Mouse (Mus musculus) gastrocnemius, adult 18-20 months (tissue): Measurements from ENCODE around the gene Sult5a1. TPM values are rescaled to one million over a fixed set of nuclear protein-coding genes. Genes with fewer than 3 reads are reported as not detected.
A peak's percentile ranks its signal among the peaks of the same experiment; 100 is the strongest.
"Not testable (repeated sequence)": the region's sequence is repeated elsewhere in the genome, so short reads cannot be mapped to it uniquely, and the experiment has no call there.

Source experiments
- DNase-seq: peaks from one replicate; pipeline ENCODE4 v3.0.0; 2021; ENCODE audit warnings: low spot score
- total RNA-seq, 2 experiments: library from RNA; stranded (reverse); gene quantifications; 2 replicates each; pipeline ENCODE4 v1.2.3; 2021

Sult5a1 gene
- total RNA-seq, 2 experiments from 2014 or later = 1.7 to 2.2 TPM

DNA sequence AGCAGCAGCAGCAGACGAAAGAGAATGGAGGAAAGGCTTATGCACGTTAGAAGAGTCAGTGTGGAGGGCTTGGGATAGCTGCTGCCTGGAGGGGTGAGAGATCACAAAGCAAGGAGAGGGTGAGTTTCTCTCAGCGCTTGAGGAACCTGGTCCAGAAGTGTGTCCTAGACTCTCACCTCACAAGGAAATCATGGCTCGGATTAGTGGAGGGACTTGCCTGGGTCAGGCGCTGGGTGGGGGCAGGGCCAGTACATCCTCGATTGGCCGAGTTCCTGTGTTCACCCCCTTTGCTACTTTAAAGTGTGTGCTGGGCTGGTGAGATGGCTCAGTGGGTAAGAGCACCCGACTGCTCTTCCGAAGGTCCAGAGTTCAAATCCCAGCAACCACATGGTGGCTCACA lies 22.3 kb downstream of the Sult5a1 start:
- DNase-seq = no peak

DNA sequence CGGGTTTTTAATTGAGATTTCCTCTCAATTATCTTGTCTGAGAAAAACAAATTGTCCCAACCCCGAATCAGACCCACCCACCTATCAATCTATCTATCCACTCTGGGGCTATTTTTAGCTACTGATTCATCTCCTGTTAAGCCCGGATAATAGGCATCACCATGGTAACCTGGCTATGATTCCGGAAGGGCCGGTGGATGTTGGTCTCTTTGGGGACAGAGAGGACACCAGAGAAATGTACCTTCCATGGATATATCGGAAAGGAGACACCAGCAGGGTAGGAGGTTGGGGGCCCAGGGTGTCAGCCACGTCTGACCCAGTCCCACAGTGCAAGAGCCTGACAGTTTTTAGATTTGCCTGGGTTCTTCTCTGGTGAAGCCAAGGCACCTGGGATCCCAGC lies 22.7 kb downstream of the Sult5a1 start:
- no peak for DNase-seq

DNA sequence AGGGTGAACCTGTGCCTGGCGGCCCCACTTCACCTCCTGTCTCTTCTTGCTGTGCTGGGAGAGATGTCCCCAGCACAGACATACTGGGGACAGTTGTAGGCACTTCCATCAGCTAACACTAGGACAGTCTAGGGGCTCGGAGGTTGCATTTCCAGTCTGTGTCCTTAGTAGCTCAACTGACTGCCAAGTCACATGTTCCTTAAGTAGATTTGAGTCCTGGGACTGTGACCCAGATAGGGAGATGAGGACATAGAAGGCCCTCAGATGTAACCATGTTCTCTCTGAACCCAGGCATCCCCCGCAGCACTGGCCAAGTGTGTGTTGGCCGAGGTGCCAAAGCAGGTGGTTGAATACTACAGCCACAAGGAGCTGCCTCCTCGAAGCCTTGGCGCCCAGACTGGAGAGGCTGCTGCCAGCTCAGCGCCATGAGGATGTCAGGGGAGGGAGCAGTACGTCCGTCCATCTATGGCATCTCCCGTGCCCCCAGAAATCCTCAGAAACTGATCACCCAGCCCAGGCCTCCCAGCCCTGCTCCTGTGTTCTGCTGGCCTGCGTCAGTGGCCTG lies 23.9 kb downstream of the Sult5a1 start:
- no peak for DNase-seq

DNA sequence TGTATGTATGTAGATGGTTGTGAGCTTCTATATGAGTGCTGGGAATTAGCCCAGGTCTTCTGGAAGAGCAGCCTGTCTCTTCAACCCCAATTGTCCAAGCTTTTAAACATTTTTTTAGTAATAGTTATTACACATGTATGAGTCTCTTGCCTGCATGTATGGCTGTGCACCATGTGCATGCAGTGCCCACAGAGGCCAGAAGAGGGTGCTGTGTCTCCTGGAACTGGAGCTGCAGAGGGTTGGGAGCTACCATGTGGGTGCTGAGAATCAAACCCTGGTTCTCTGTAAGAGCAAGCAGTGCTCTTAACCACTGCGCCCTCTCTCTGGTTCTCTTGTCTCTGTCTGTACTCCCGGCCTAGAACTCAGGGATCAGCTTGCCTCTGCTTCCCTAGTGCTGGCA lies 25.2 kb downstream of the Sult5a1 start:
- DNase-seq = no peak

DNA sequence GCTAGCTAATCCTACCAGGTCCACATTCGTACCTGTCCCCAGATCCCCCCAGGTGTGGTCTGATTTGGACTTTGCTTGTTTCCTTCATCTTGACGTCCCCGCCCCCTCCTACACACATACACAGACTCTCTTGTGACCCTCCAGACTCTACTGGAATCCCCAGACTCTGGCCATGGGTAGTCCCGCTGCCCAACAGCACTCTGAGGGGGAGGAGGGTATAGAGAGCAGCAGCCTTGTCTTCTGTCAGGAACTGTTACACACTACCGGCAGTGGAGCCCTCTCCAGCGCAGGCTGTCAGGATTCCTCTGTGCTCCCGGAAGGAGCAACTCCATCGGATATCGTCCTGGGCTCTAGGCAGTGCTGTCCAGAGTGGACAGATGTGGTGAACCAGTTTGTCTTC lies 27.1 kb downstream of the Sult5a1 start:
- DNase-seq = no peak

DNA sequence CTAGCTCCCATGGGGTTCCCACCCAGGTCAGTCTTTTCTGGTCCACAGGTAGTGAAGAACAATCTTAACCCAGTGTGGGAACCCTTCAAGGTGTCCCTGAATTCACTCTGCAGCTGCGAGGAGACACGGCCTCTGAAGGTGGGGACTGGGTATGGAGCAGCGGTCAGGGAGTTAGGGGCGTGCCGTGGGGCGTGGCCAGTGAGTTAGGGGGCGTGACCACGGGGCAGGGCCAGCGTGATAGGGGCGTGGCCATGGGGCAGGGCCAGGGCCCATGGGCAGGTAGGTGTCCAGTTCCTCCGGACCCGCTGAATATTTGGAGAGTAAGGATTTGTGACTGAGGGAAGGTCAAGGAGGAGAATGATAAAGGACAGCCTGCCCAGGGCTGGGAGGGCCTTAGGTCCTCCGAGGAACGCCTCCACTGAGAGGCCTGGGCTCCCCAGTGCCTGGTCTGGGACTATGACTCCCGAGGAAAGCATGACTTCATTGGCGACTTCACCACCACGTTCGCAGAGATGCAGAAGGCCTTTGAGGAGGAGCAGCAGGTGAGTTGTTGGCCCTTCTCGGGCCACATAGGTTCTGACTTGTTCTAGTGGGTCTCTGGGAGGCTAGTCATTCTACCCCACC lies 31.8 kb downstream of the Sult5a1 start:
- no peak for DNase-seq

DNA sequence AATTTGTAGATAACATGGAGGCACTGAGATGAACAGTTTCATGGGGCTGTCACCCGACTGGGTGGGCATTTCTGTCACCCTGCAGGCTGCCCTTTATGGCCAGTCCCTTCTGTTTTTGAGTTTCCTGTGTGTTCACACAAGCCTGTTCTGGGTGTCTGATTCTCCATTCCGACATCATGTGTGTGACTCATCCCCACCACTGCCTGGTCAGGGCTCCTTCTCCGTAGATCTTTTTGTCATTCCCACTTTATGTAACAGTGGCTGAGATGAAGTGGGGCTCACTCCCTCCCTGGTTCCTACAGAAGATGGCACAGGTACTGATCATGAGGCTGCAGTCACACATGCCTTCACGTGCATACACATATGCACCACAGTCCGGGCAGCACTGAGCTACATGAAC lies 35.4 kb downstream of the Sult5a1 start:
- DNase-seq = no peak

DNA sequence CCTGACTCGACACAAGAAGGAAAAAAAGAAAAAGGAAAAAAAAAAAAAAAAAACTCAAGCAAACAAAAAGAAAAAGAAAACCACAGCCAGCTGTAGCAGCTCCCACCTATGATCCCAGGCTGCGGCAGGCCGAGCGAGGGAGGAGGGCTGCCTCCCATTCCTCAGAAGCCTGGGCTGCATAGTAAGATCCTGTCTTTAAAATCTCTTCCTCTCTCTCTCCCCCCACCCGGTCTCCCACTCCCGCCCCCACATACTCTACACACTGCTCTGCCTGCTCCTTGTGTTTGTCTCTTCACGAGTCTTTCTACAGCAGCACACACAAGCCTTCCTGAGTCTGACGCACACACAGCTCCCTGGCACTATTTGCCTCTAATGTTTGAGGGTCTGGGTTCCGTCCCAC lies 36.1 kb downstream of the Sult5a1 start:
- no peak for DNase-seq

DNA sequence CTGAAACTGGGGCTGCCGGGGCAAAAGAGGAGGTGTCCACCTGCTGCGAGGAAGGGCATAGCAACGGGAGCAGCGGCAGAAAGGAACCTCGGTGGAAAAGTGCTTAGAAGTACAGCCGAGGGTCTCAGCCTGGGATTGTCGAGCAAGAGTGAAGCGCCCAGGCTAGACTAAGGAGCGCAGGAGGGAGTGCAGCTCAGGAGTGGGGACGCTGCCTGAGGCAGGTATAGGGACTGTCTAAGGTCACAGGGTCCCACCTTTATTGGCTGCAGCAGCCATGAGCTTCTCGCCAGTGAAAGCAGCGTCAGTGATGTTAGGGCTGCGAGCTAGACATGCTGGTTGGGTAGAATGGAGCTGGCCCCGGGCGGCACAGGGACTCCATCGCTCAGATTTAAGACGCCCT lies 40.4 kb downstream of the Sult5a1 start:
- no peak for DNase-seq

DNA sequence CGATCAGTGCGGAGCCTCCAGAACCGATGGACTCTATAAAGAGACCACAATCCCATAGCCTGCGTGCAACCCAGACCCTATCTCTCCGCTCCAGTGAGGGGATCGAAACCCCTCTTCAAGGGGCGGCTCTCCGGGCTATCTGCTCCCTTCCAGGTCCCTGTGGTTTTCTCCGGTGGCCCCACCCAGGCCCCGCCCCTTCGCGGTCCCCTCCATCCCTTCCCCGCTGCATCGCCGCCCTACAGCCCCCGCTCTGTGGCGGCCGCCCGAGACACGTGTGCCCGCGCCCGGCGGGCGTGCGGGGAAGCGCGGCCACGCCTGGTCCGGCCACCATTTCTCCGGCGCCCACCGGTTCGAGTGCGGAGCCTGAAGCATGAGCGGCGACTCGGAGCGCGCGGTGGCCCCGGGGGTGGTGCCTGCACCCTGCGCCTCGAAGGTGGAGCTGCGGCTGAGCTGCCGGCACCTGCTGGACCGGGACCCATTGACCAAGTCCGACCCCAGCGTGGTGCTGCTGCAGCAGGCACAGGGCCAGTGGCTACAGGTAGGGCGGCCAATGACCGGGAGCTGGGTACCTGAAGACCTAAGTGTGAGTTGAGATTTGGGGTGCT lies 40.9 kb downstream of the Sult5a1 start, which contains the start of gene Cpne7:
Gene Cpne7, plus strand, starts transcription at position 248 of the 605 bp plus-strand sequence.
- no peak for DNase-seq

DNA sequence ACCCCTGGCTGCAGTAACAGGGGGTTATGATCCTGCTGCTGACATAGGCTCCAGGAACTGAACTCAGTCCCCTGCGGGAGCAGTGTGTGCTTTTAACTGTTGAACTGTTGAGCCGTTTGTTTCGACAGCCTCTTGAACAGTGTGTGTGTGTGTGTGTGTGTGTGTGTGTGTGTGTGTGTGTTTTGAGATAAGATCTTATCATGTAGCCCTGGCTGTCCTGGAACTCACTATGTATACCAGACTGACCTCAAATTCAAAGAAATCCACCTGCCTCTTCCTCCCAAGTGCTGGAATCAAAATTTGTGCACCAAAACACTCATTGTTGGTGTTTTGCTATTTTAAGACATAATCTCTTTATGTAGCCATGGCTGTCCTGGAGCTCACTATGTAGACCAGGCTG lies 43.5 kb downstream of the Sult5a1 start:
- DNase-seq = no peak

DNA sequence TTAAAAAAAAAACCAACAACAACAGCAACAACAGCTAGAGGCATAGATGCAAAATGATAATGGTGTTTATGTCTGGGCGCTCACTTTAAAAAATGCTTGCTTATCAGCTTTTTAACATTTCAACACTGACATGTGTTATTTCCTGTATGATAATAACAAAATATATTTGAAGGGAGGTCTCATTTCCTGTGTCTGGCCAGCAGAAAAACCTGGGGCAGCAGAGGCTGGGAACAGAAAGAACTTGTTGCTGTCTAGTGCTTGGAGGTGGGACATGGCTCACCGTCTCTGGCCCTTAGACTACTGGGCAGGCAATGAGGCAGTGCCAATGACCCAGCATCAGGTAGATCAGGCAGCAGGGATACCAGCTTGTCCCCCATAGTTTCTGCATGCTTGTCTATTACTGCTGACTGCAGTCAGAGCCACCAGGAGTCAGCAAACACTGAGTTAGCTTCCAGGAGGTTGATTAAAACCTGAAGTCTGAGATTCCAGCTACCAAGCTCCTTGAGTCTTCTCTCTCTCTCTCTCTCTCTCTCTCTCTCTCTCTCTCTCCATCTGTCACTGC lies 44.1 kb downstream of the Sult5a1 start:
- no peak for DNase-seq

DNA sequence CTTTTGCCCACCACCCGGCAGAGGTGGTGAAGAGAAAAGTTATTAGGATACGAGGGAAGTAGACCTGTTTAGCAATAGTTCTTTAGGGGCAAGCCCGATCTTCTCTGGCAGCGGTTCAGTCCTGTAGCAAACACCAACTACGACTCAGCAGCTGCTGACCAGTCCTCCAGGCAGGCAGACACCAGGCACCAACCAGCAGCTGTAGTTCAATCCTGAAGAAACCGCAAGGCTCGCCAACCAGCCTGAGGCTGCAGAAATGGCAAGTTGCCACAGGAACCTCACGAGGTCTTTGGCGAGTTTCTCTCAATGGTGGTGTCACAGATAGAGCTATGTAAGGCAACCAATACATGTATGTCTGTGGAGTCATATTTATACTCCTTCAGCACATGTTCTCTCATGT lies 45.2 kb downstream of the Sult5a1 start:
- DNase-seq = no peak

DNA sequence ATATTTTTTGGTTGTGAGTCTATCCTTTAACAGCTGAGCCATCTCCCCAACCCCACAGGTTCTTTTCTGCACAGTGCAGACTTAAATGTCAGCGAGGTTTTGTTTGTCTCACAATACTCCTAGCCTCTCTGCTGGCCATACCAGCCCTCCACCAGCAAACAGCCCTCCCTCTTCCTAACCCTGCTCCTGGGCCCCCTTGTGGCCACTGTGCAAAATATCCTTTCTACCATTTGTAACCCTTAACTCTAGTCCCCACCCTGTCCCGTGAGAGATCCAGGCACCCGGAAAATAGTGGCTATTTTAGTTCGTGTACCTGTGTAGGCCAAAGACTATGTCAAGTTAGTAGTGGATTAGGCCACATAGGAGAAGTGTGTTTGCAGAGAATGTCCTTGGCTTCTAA lies 47.5 kb downstream of the Sult5a1 start:
- peak; percentile 34 for DNase-seq

DNA sequence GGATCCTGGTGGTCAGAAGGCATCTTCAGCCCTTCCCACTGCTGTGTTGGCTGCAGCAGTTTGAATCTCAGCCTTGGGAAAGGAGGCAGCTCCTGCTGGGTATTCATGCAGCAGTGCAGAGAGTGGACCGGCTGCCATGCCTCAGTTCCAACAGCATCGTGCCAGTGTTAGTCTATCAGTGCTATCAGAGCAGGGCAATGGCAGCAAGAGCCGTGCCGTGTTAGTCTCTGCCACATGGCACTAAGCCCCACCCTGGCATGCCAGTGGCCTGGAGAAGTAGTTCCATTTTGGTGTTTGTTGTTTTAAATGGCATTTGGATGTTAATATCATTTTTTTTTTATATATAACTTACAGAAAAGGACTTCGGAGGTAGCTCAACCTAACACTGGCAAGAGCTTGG lies 49.2 kb downstream of the Sult5a1 start:
- DNase-seq = no peak

DNA sequence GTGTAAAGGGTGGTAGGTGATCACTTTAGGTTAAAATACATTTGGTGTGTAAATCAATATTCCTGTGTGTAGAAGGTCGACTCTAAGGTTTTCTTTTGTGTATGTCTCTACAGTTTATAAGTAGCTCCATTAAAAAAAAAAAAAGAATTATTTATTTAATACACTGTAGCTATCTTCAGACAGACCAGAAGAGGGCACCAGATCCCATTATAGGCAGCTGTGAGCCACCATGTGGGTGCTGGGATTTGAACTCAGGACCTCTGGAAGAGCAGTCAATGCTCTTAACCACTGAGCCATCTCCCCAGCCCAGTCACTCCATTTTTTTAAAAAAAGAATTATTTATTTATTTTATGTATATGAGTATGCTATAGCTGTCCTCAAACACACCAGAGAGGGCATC lies 50.1 kb downstream of the Sult5a1 start:
- DNase-seq = no peak

DNA sequence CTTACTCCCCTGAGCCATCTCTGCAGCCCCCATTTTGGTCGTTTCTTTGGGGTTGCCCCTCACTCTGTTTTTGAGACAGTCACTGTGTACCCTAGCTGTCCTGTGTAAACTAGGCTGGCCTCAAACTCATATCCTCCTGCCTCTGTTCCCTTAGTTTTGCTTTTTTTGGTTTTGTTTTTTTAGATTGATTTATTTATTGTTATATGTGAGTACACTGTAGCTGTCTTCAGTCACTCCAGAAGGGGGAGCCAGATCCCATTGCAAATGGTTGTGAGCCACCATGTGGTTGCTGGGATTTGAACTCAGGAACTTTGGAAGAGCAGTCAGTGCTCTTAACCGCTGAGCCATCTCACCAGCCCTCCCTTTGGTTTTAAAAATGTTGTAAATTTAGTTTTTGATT lies 51.6 kb downstream of the Sult5a1 start:
- DNase-seq = no peak

DNA sequence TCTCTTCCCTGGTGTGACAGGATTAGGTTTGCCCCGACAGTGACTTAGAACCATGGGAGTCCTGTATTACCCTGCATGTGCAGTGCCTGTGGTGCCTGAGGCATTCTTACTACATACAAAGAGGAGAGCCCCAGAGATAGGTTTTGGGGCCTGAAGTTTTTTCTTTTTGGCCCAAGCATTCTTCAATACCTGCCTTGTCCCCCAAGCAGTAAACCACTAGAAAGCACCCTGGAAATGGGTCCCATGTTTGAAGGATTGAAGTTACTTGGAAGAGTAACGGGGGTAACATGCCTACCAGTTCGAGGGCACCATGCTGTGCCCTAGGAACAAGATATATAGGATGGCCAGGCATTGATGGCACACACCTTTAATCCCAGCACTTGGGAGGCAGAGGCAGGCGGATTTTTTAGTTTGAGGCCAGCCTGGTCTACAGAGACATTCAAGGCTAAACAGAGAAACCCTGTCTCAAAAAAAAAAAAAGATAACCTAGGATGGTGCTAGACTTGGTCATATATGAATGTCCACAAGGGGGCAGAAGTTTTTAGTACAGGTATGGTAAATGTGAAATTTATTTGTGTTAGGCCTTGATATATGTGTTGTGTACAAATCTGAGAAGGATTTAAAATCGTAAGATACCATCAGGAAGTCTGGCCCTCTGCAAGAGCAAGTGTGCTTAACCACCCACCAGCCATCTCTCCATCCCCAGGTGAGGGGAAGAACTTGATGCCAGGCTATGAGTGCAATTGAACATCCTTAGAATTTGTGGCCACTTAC lies 52.4 kb downstream of the Sult5a1 start:
- no peak for DNase-seq

DNA sequence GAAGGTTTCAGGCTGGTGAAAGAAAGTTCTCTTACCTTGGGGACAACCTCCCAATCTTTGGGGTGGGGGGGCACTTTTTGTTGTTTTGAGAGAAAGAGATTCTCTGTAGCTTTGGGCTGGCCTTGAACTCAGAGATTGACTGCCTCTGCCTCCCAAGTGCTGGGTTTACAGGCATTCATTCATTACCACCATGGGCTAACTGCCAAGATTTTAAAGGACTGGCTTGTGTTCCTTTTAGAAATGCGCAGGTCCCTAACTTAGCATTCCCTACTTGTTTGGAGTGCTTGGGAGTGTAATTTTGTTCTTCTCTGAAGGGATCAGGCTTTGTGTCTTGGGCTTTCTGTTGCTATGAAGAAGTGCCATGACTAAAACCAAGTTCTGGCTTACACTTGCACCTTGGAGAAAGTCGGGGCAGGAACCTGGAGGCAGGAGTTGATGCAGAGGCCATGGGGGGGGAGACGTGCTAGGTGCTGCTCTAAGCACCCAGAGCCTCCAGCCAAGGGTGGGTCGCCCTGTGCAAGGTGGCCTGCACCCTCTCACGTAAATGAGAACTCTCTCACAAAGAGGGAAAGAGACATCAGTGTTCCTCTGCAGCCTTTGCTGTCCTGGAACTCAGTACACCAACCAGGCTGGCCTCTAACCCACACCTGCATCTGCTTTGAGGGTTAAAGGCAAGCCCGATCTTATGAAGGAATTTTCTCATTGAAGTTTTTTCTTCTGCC lies 53.9 kb downstream of the Sult5a1 start:
- DNase-seq = no peak

DNA sequence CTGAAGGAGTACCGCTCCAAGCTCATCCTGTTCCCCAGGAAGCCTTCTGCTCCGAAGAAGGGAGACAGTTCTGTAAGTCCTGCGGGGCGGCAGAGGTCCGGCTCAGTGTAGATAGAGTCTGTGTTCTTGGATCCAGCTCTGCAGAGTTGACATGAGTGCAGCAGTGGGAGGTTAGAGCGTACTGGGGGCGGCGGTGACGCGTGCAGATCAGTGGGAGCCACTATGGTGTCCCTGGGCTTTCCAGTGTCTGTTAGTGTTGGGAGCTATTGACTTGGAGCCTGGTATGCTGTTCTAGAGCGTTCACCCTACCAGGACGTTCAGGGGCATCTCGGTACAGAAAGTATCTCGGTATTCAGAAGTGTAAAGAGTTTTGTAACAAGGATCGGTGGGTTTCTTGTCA lies 54.8 kb downstream of the Sult5a1 start:
- DNase-seq = no peak

DNA sequence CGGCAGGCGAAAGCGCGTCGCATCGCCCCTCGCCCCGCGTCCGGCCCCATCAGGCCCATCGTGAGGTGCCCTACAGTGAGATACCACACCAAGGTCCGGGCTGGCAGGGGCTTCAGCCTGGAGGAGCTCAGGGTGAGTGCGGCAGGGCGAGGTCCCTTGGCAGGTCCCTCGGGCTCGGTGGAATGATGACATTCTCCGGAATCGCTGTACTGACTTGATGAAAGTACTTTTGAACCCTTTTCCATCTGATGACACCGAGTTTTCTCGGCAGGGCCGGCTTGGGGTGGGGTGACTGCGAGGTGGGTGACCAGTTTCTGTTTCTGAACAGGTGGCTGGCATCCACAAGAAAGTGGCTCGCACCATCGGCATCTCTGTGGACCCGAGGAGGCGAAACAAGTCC lies 55.3 kb downstream of the Sult5a1 start:
- DNase-seq = not testable (repeated sequence)
